Mouse (Mus musculus) embryonic stem cell, embryonic (primary cell): ENCODE measurements around the gene Gys1.

Source experiments
- CTCF ChIA-PET, 4 experiments: fragments of 300-600 bp in 2 of 4; fragments of 350-600 bp in 2 of 4; sonication (Branson Sonifier 250); formaldehyde crosslinking; loops; one replicate each; lab custom pipeline; 2022; ENCODE audit warnings: inconsistent platforms in 2 of 4; lab: Charles Lee
- POLR2A ChIA-PET, 4 experiments: fragments of 300-600 bp in 2 of 4; fragments of 350-600 bp in 2 of 4; sonication (Branson Sonifier 250); formaldehyde crosslinking; loops; one replicate each; lab custom pipeline; 2022; ENCODE audit warnings: antibody characterized with exemption in 4 of 4, inconsistent platforms in 1 of 4; lab: Charles Lee

Gene Gys1

DNA sequence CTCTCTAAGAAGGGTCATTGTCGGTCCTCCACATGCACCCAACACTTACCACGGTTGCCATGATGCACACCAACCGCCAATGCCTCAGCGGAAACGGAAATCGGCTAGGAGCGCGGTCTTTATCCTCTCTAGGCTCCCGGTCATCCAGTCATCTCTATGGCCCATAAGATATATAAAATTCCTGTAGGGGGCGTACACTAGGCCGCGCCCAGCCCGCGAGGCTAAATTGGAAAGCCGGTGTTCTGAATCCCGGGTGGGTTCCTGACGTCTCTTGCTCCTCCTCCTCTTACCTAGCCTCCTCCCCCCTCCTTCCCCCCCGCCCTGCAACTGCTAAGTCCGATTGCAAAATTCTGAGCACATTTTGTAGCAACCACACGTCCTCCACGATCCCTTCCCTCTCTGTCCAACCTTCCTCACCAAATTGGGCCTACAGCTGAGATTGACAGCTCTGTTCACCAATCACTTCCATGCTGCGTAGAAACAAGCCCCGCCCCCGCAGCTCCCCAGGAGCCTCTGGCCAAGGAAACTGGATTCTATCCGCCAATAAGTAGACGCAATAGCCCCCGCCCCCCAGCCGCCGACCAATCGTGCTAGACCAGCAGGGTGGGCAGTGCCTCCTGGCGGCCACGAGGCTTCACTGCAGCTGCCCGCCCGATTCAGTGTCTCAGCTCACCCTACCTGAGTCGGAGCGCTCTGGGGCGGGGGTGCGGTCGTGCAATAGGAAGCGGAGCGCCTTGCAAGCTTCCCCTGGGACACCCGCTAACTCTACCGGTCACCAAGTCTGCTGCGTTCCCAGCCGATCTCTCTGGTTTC lies at the start of gene Gys1:
Gys1 (plus strand) TSS at position 642 of the 813 bp plus-strand sequence.
- ChIA-PET POLR2A (interaction anchor here (0.5 to 10.2 kb wide), 111 partner anchors 8 to 533 kb away, joined by 3 to 114 read pairs (median 5); partner anchors contain the start of genes Ftl1 (in 3 of the 4), Lhb (in 3 of the 4), Ntf5 (in 3 of the 4) and Snrnp70 (in 3 of the 4)), CTCF (interaction anchor here (0.5 to 5.1 kb wide), 100 partner anchors 9 to 811 kb away, joined by 3 to 53 read pairs (median 4); partner anchors contain the start of genes Aldh16a1 (in 2 of the 4), Kcna7 (in 2 of the 4), Akt1s1 (in 1 of the 4) and Bax (in 1 of the 4))

DNA sequence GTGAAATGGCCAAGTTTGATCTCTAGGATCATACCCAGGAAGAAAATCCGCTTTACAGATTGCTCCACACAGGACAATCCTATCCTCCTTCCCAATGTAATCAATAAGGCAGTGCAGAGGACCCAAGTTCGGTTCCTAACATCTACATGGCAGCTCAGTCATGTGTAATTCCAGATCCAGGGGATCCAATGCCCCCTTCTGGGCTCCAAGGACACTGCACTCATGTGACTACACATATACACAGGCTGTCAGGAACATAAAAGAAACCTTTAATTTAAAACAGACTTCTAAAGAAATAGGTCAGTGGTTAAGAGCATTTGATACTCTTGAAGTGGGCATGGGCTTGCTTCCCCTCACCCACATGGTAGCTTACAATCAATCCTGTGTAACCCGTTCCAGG lies 48.6 kb upstream of the Gys1 start:
- ChIA-PET POLR2A (interaction anchor here in 3 of 4 experiments (0.7 to 51.5 kb wide), 12 partner anchors 5 to 173 kb away, joined by 3 to 1478 read pairs (median 4); partner anchors contain the start of genes Kcna7 (in 2 of the 3), Ppfia3 (in 2 of the 3), Snrnp70 (in 2 of the 3) and Gys1 (in 1 of the 3)), CTCF (interaction anchor here in 3 of 4 experiments (0.6 to 1.8 kb wide), 9 partner anchors 9 to 242 kb away, joined by 3 to 5 read pairs (median 4); partner anchors contain the start of genes Kcna7 (in 1 of the 3), Slc6a21 (in 1 of the 3) and Snrnp70 (in 1 of the 3))

DNA sequence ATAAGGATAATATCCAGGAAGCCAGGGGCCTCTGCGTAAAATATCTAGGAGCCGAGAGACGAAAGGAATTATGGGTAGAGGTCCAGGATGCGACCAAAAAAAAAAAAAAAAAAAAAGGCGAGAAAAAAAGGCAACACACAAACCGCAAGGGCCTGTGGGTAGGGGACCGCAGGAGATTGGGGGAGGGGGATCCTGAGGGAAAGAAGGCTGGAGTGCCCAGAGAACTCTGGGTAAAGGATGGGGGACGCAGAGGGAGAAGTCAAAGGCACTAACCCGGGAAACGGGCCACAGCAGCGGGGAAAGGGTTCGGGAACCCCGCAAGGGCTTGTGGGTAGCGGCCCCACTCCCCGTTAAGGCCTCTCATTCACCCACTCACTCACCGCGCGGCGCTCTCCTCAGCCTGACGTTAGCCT lies 39.5 kb upstream of the Gys1 start:
- CTCF ChIA-PET, result interaction anchor here (0.7 to 4.9 kb wide), 17 partner anchors 8 to 287 kb away, joined by 3 to 33 read pairs (median 4); partner anchors contain the start of genes Kcna7 (in 3 of the 4), Gys1 (in 1 of the 4) and Ntf5 (in 1 of the 4)
- POLR2A ChIA-PET, result interaction anchor here (0.6 to 51.5 kb wide), 101 partner anchors 4 to 576 kb away, joined by 3 to 1478 read pairs (median 5); partner anchors contain the start of genes Ccdc155 (in 3 of the 4), Ftl1 (in 3 of the 4), Kcna7 (in 3 of the 4) and Ppfia3 (in 3 of the 4)

DNA sequence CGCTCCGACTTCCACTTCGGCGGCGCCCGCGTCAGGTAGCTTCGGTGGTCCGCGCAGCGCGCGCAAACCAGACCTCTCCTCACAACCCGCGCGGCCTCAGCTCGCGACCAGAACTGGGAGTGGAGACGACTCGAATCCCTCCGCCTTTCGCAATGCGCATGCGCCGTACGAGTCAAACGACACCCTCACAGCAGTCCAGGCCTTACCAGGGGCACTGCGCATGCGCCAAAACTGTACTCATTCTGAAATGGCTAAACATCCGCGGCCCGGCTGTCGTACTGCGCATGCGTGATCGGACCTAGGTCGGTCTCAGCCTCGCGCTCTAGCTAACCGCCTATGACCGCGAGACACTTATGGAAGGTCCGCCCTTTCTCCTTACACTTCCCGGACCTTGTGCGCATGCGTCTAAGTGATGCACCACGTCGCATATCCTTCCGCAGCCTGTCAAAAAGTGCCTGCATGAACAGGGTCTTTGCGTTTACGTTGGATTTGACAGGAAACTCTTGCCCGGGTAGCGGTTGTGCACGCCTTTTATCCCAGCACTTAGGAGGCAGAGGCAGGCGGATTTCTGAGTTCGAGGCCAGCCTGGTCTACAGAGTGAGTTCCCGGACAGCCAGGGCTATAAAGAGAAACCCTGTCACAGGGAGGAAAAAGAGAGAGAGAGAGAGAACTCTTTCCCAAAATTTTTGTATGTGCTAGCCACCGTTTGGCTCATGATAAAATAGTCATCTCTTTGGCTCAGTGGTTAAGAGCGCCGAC lies 38.9 kb upstream of the Gys1 start, which contains the start of gene Snrnp70:
Snrnp70 (minus strand) TSS at position 165 of the 759 bp plus-strand sequence.
- ChIA-PET CTCF (interaction anchor here (0.7 to 4.9 kb wide), 19 partner anchors 9 to 287 kb away, joined by 3 to 33 read pairs (median 4); partner anchors contain the start of genes Kcna7 (in 3 of the 4), Gys1 (in 1 of the 4), Ntf5 (in 1 of the 4) and Rasip1 (in 1 of the 4)), POLR2A (interaction anchor here (0.6 to 51.5 kb wide), 107 partner anchors 4 to 577 kb away, joined by 3 to 1478 read pairs (median 5); partner anchors contain the start of genes Ccdc155 (in 3 of the 4), Ftl1 (in 3 of the 4), Gys1 (in 3 of the 4) and Kcna7 (in 3 of the 4))

DNA sequence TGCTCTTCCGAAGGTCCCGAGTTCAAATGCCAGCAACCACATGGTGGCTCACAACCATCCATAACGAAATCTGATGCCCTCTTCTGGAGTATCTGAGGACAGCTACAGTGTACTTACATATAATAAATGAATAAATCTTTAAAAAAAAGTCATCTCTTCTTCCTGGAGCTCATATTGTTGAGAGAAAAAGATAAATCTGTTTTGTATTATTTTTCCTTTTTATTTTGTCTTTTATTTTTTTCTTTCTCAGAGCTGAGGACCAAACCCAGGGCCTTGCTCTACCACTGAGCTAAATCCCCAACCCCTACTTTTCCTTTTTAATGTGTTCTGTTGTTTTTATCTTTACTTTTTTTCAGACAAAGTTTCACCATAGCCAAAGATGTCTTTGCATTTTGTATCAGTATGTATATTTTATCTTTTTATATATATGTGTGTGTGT lies 38.3 kb upstream of the Gys1 start:
- CTCF ChIA-PET, result interaction anchor here (0.6 to 4.9 kb wide), 14 partner anchors 9 to 1518 kb away, joined by 3 to 33 read pairs (median 4); partner anchors contain the start of genes Kcna7 (in 2 of the 4), Gys1 (in 1 of the 4), Ntf5 (in 1 of the 4) and Rasip1 (in 1 of the 4)
- POLR2A ChIA-PET, result interaction anchor here (0.6 to 51.5 kb wide), 88 partner anchors 5 to 578 kb away, joined by 3 to 1478 read pairs (median 5); partner anchors contain the start of genes Ftl1 (in 3 of the 4), Kcna7 (in 3 of the 4), Ppfia3 (in 3 of the 4) and Bax (in 2 of the 4)

DNA sequence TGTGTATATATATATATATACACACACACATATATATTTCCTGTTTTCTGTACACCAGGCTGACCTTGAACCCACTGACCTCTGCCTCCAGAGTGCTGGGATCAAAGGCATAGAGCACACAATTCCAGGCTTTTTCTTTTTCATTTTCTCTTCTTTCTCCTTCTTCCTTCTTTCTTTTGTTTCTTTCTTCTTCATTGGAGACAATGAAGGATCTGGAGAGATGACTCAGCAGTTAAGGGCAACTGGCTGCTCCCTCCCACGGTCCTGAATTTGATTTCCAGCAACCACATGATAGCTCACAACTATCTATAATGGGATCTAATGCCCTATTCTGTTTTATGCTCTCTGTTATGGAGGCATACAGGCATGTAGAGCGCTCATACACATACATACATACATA lies 37.9 kb upstream of the Gys1 start:
- ChIA-PET CTCF (interaction anchor here in 2 of 4 experiments (0.6 to 4.9 kb wide), 5 partner anchors 9 to 1519 kb away, joined by 3 to 33 read pairs (median 7); partner anchors contain the start of genes Kcna7 (in 1 of the 2) and Ntf5 (in 1 of the 2)), POLR2A (interaction anchor here in 3 of 4 experiments (0.6 to 51.5 kb wide), 40 partner anchors 5 to 581 kb away, joined by 3 to 1478 read pairs (median 8); partner anchors contain the start of genes Ftl1 (in 3 of the 3), Kcna7 (in 3 of the 3), Ppfia3 (in 3 of the 3) and Trpm4 (in 2 of the 3))

DNA sequence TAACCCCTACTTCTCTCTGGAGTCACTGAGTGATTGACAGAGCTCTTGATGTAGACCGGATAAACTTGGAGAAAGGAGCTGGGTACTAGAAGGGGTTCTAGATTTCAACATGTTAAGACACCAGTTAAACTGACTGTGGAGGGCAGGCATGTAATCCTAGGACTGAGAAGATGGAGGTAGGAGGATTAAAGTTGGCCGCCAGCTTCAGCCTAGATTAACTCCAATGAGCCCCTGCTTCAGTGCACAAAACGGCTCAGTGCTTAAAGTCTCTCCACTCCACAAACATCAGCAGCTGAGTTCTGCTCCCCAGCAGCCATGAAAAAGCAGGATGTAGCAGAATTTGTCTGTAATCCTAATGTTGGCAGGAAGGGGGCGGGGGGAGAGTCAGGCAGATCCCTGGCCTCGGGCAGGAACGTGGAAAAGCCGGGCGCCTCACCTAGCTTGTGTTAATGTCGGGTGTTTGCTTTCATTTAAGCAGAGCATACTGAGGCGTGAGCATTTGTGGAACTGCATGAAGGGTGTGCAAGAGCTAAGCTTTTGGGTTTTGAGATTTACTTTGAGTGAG lies 33.0 kb upstream of the Gys1 start:
- ChIA-PET POLR2A (interaction anchor here (0.5 to 39.9 kb wide), 40 partner anchors 8 to 510 kb away, joined by 3 to 1478 read pairs (median 4); partner anchors contain the start of genes Gys1 (in 3 of the 4), Ftl1 (in 2 of the 4), Ntf5 (in 2 of the 4) and Ppfia3 (in 2 of the 4)), CTCF (interaction anchor here (0.6 to 2.4 kb wide), 26 partner anchors 10 to 281 kb away, joined by 3 to 13 read pairs (median 3); partner anchors contain the start of genes Gys1 (in 1 of the 4), Lhb (in 1 of the 4), Ppfia3 (in 1 of the 4) and Ruvbl2 (in 1 of the 4))

DNA sequence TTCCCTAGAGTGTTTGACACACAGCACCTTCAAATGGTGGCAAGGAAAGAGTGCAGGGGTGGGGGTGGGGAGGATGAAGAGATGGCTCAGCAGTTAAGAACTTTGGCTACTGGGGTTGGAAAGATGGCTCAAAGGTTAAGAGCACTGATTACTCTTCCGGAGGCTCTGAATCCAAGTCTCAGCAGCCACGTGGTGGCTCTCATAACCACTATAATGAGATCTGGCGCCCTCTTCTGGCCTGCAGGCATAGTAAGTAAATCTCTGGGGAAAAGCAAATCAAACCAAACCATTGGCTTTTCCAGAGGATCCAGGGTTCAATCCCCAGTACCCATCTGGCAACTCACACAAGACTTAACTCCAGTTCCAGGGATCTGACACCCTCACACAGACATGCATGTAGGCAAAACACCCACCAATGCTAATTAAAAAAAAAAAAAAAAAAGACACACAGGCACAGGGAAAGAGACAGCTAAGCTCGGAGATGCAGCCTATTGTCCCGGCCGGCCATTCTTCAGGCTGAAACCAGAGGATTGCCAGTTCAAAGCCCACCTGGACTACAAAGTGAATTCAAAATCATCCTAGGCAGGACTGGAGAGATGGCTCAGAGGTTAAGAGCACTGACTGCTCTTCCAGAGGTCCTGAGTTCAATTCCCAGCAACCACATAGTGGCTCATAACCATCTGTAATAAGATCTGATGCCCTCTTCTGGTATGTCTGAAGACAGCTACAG lies 30.9 kb upstream of the Gys1 start:
- POLR2A ChIA-PET, result interaction anchor here (0.5 to 39.9 kb wide), 14 partner anchors 14 to 208 kb away, joined by 3 to 1478 read pairs (median 5); partner anchors contain the start of genes Gys1 (in 2 of the 4), Bax (in 1 of the 4), Lin7b (in 1 of the 4) and Ppfia3 (in 1 of the 4)
- CTCF ChIA-PET, result interaction anchor here in 3 of 4 experiments (0.6 to 4.9 kb wide), 15 partner anchors 13 to 253 kb away, joined by 3 to 47 read pairs (median 5); partner anchors contain the start of genes Lin7b (in 1 of the 3), Ppfia3 (in 1 of the 3) and Ruvbl2 (in 1 of the 3)

DNA sequence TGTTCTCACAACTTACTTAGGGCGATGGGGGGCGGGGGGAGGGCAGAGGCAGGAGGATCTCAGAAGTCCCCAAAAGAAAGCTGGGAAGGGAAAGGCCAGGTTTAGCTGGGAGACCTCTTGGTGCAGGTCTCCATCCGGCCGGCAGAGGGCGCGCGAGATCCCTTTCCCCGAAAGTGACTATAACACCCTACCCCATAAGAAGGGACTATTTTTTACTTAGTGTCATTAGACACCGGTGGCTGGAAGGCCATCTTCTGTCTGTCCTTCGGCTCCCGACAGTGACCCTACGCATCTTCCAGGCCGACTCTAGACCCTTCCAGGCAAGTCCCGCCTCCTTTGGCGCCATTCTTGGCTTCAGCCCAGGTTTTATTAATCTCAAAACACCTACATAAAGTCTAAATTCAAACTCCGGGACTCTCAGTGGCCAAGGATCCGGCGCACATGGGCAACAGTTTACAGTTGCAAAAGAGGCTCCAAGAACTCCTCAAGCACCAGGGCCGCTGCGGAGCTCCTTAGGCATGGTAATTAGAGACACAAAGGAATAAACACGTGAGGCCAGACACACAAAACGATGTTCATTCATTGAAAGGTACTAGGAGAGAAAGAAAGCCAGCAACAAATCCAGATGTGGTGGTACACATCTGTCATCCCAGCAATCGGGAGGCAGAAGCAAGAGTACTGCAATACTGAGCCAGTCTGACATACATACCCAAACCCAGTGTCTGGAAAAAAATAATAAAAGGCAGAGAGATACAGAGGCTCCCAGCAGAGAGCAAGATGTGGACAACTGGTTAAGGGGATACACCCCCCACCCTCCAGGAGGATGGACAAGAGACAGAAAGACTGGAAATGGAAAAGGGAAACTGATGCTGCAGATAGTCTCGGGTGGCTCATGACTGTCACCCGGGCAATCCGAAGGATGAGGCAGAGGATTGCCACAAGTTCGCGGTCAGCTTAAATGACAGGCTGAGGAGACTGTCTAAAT lies 29.3 kb upstream of the Gys1 start, which contains the start of gene Kcna7:
Kcna7 (plus strand) TSS at position 563 of the 985 bp plus-strand sequence.
- CTCF ChIA-PET, result interaction anchor here (0.5 to 4.9 kb wide), 79 partner anchors 8 to 468 kb away, joined by 3 to 53 read pairs (median 5); partner anchors contain the start of genes Gys1 (in 3 of the 4), Lhb (in 3 of the 4), Ntf5 (in 3 of the 4) and Snrnp70 (in 3 of the 4)

DNA sequence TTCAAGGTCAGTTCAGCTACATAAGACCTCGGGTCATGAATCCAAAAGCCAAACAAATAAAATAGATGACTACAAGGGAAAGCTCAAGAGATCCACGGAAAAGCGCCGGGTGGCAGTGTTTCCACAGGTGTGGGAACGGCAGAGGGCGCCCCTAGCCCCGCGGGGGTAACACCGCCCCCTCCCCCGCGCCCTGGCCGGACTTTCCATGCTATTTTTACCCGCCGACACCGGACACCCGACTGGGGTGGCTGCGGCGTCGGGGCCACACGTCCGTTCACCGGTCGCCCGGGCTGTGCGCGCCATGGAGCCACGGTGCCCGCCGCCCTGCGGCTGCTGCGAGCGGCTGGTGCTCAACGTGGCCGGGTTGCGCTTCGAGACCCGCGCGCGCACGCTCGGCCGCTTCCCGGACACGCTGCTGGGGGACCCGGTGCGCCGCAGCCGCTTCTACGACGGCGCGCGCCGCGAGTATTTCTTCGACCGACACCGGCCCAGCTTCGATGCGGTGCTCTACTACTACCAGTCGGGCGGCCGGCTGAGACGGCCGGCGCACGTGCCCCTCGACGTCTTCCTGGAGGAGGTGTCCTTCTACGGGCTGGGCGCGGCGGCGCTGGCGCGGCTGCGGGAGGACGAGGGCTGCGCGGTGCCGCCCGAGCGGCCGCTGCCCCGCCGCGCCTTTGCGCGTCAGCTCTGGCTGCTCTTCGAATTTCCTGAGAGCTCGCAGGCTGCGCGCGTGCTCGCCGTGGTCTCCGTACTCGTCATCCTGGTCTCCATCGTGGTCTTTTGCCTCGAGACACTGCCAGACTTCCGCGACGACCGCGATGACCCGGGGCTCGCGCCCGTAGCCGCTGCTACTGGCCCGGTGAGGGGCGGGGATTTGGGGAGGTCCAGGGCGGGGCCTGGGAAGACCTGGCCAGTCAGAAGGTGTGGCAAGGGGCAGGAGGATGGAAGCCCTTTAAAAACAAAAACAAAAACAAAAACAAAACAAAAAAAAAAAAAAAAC lies 28.2 kb upstream of the Gys1 start:
- POLR2A ChIA-PET, result interaction anchor here (0.6 to 39.9 kb wide), 37 partner anchors 10 to 420 kb away, joined by 3 to 1478 read pairs (median 8); partner anchors contain the start of genes Snrnp70 (in 4 of the 4), Gys1 (in 2 of the 4), Lhb (in 2 of the 4) and Ppfia3 (in 2 of the 4)
- CTCF ChIA-PET, result interaction anchor here (0.6 to 4.9 kb wide), 35 partner anchors 9 to 395 kb away, joined by 3 to 53 read pairs (median 8); partner anchors contain the start of genes Gys1 (in 2 of the 4), Lhb (in 2 of the 4), Ruvbl2 (in 2 of the 4) and Snrnp70 (in 2 of the 4)

More for the DNA sequence above, 29.3 kb upstream of the Gys1 start, which contains the start of gene Kcna7:
- POLR2A ChIA-PET, result interaction anchor here in 3 of 4 experiments (0.6 to 39.9 kb wide), 68 partner anchors 8 to 419 kb away, joined by 3 to 1478 read pairs (median 4); partner anchors contain the start of genes Ntf5 (in 3 of the 3), Snrnp70 (in 3 of the 3), Gys1 (in 2 of the 3) and Lhb (in 2 of the 3)

DNA sequence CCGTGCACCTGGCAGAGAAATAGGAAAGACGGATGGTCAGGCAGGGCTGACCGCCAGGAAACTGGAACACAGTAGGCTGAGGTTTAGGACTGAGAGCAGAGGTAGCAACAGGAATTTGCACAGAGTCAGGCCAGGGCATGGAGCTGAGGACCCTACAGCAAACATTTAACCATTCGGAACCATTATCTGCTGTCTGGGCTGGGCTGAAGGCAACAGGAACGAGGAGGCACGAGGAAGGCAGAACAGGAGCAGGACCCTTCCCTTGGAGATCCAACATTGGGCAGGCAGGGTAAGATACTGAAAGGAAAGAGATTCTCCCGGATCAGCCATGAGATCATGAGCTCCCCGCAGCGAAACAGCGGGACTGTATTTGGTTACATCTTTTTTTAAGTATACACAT lies 26.8 kb upstream of the Gys1 start:
- CTCF ChIA-PET, result interaction anchor here in 1 of 4 experiments (1.1 to 4.9 kb wide), 2 partner anchors 27 to 67 kb away, joined by 4 to 47 read pairs; partner anchors contain the start of gene Gys1
- POLR2A ChIA-PET, result interaction anchor here in 2 of 4 experiments (0.9 to 39.9 kb wide), 5 partner anchors 11 to 99 kb away, joined by 3 to 1478 read pairs (median 47); partner anchors contain the start of genes Ppfia3 (in 2 of the 2), Snrnp70 (in 2 of the 2), Lhb (in 1 of the 2) and Lin7b (in 1 of the 2)

DNA sequence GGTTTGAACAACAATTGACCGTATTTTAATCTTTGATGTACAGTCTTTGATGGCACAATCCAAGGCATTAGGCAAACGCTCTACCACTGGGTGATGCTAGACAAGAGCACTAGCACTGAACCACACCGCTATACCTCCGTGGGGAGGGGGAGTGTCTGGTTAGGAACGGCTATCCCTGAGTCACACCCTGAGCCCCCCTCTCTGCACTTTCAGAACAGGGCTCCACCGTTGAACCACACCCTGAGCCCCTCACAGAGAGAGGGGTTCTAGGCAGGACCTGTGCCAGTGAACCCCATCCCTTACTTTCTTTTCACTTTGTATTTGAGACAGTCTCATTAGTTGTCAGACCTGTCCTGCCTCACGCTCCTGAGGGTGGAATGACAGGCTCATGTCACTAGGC lies 26.3 kb upstream of the Gys1 start:
- ChIA-PET POLR2A (interaction anchor here in 3 of 4 experiments (0.6 to 39.9 kb wide), 6 partner anchors 9 to 130 kb away, joined by 3 to 1478 read pairs (median 31); partner anchors contain the start of genes Snrnp70 (in 2 of the 3), Lhb (in 1 of the 3), Lin7b (in 1 of the 3) and Ppfia3 (in 1 of the 3)), CTCF (interaction anchor here in 1 of 4 experiments (1.1 to 4.9 kb wide), 2 partner anchors 26 to 67 kb away, joined by 4 to 47 read pairs; partner anchors contain the start of gene Gys1)
